Mouse (Mus musculus) CH12.LX (cell line): ENCODE measurements around the gene Sox18.

Experiments
- EP300 ChIP-seq: IDR thresholded peaks from 2 replicates; pipeline ENCODE4 v1.6.1; 2011; ENCODE audit warnings: low read length, improper control_type of control experiment
- HCFC1 ChIP-seq: IDR thresholded peaks from 2 replicates; pipeline ENCODE4 v1.6.1; 2012; ENCODE audit warnings: low read depth, mild to moderate bottlenecking, inconsistent platforms, low read length, improper control_type of control experiment
- POLR2A ChIP-seq: IDR thresholded peaks from 2 replicates; pipeline ENCODE4 v1.6.1; 2011; ENCODE audit warnings: low read depth, mild to moderate bottlenecking, improper control_type of control experiment, low read length
- ZKSCAN1 ChIP-seq: IDR thresholded peaks from 2 replicates; pipeline ENCODE4 v1.6.1; 2012; ENCODE audit warnings: low read depth, inconsistent platforms, low read length, improper control_type of control experiment, borderline replicate concordance

- no peak for TF ChIP-seq HCFC1
- no peak for TF ChIP-seq EP300
- no peak for TF ChIP-seq POLR2A
- TF ChIP-seq ZKSCAN1: no peak
These were observed 528 bp downstream of the Sox18 start for GRCm38 (mm10) chr2:181670913-181671311.
